Mouse (Mus musculus) adrenal gland, postnatal 4 days (tissue): ENCODE data around the gene Rnf185. TPM values are rescaled to one million over a fixed set of nuclear protein-coding genes. Genes with fewer than 3 reads are reported as not detected.

Experiments used
- DNase-seq, 2 experiments: peaks; one replicate each; pipeline ENCODE4 v3.0.0; 2021 to 2022; ENCODE audit warnings: low spot score in 2 of 2, mixed read lengths in 2 of 2
- long read RNA-seq, 2 experiments: library from polyadenylated mRNA; stranded (forward); transcript quantifications; one replicate each; pipeline ENCODE4 v2.0.0; 2021
- total RNA-seq, 2 experiments: library from RNA; stranded (reverse); gene quantifications; 2 replicates each; pipeline ENCODE4 v1.2.3; 2021

Gene Rnf185
- 10 to 100 TPM; 33.7 to 35.6 TPM for total RNA-seq
- long read RNA-seq, experiment 1, transcript Rnf185-202 (7 exons, 2,787 nt), result major isoform, 22 of 27 reads
- long read RNA-seq, experiment 1, partial matches to known transcripts, result 0 of 27 reads
- long read RNA-seq, experiment 1, other reads (novel, unspliced or antisense), result 4 of 27 reads
- long read RNA-seq, experiment 2, transcript Rnf185-202 (7 exons, 2,787 nt), result major isoform, 31 of 58 reads
- long read RNA-seq, experiment 2, partial matches to known transcripts, result 3 of 58 reads
- long read RNA-seq, experiment 2, other reads (novel, unspliced or antisense), result 23 of 58 reads

DNA sequence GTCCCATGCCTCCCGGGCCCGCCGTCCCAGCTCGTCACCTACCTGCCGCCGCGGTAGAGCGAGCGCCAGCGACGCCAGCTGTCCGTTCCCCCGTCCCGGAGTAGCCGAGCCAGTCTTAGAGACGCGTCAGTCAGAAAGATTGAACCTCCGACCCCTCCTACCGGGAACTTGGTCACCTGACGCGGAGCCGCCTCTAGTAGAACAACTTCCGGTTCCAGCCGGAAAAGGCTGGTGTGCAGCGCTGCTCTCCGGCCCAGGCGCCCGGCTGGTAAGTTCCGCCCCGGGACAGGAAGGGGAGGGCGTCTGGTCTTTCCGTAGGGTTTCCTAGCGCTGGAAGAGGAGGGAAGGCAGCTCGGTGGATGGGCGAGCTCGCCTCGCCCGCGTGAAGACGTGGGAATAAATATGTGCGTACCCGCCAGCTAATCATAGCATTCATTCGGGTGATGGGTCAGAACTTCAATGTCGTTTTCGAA, at the start of gene Rnf185:
TSS of gene Rnf185 (minus strand) at position 197 of the 473 bp plus-strand sequence.
- DNase-seq, result peak; percentile 70 to 86

DNA sequence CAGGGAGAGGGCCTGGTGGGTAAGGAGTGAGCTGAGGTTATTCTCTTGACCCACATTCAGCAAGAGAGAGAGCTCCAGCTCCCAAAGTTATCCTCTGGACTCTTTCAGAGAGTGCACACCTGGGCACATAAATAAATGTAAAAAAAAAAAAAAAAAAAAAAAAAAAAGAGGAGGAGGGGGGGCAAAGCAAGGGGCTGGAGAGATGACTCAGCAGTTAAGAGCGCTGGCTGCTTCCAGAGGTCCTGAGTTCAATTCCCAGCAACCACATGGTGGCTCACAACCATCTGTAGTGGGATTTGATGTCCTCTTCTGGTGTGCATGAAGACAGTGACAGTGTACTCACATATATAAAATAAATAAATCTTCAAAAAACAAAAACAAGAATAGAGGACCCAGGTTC, 45.1 kb upstream of the Rnf185 start:
- no peak for DNase-seq

DNA sequence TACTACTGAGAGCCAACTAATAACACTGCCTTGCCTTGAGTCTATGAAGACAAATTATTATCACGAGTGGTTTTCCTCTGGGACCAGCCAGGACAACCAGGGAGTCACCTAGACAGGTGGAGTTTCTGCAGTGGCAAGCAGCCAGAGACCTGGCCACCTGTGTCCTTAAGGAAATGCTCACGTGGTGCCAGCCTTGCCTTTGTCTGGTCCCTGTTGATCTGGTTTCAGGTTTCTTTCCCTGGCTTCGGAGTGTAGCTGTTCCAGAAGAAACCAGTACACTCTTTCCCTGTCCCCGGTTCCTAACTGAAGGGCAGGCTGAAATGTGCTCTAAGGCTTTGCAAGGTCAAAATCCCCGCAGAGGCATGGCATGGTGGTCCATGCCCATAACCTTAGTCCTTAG, 44.6 kb upstream of the Rnf185 start:
- DNase-seq, result no peak

DNA sequence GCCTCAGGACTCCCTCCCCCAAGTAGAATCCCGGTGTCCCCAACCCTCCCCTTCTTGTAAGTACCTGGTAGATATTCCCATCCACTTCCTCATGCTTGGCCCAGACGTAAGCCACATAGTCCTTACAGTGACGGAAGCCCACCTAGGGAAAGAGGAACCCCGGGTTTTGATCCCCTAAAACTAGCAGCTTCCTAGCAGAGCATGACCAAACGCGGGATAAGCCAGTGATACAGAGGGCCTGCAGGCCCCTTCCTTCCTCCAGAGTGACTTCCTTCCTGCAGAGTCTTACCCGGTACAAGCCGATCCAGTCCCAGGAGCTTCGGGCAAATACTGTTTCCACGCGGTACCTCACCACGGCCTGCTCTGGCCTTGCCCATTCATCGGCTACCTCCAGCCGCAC, 43.3 kb upstream of the Rnf185 start:
- no peak for DNase-seq

DNA sequence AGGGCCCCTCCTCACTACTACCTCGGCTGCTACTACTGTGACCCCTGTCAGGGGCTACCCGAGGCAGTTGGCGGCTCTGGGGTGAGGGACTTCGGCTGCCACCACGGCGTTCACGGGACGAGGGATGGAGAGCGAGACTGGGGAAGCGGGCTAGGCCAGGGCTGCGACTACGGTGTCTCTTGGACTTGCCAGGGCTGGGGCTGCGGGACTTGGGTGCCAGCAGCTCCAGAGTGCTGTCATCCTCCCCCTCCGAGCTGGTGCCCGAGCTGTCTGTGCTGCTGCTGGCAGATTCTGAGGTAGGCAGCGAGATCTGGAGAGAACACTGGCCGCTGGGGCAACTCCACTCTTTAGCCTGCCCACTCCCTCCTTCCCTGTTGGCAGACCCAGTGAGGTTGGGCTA, 42.7 kb upstream of the Rnf185 start:
- DNase-seq, result no peak

DNA sequence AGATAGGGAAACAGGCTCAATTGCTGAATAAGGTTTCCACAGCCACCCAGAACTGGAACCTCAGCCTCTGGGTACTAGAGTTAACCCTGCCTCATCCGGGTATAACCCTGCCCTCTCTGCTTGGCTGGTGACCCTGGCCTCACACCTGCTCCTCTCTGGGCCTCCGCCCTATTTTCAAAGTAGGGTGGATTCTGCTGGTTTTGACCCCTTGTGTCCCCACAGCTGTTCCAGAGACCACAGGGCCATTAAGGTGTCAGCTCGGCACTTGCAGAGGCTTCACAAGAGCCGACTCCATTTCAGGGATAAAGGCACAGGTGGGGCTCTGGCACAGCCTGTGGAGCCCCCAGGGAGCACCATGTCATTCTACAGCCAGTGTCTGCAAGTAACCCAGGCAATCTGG, 40.6 kb upstream of the Rnf185 start:
- no peak for DNase-seq

DNA sequence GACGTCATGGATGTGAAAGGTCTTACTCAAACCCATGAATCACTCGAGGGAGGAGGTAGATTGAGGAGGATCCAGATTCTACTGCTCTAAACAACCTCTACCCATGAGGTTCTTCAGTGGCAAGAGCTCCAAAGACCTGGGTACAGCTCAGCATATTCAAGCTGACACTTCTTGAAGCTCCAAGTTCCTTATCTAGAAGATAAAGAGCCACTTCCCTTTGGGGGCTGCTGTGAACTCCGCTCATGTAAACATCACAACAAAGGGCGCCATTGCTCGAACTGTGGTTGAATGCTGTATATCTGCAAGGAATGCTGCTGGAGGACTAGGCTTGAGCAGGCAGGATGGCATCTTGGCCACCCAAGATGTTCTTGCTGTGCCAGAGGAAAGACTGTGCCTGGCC, 36.9 kb upstream of the Rnf185 start:
- no peak for DNase-seq

DNA sequence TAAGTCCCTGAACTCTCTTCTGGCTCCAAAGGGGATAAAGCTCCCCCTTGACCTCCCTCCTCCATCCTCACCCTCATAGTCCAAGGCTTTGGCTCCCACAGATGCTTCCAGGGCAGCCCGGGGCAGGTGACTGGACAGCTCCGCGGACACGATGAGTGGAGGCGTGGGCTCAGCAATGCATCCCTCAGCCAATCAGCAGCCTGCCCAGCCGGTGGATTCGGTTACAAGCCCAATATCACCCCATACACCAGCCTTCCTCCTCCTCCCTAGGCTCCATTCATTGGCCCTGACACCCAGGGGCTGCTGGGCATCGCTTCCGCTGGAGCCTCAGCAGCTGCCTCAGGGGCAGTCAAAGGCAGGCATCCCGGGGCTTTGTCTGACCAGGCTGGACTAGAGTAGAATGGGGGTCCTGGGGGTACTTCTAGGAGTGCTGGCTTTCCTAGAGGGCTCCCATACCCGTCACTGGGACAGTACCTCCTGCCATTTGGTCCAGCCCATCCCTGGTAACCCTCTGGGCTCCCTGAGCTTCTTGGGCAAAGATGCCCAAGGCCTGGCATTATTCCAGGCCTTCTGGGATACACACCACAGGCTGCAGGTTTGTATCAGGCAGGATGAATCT, 35.9 kb upstream of the Rnf185 start, which contains the start of gene Pla2g3:
TSS of gene Pla2g3 (plus strand) at position 333 of the 619 bp plus-strand sequence.
- no peak for DNase-seq

DNA sequence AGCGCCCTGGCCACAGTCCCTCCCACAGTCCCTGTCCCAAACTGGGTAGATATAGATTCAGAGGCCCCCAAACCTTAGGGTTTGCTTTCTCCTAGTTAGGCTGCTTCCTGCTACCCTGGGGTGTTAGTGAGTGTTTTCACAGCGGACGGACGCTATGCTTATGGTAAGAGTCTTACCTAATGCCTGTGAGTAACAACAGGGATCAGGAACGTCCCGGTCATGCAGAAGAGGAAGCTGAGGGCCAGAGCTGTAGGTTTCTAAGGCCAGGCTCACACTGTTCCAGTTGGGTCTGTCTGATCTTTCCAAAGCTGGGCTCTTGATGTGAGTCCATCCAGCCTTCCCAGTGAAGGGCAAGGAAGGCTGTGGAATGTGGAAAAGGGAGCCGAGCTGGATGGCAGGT, 34.2 kb upstream of the Rnf185 start:
- DNase-seq, result no peak

DNA sequence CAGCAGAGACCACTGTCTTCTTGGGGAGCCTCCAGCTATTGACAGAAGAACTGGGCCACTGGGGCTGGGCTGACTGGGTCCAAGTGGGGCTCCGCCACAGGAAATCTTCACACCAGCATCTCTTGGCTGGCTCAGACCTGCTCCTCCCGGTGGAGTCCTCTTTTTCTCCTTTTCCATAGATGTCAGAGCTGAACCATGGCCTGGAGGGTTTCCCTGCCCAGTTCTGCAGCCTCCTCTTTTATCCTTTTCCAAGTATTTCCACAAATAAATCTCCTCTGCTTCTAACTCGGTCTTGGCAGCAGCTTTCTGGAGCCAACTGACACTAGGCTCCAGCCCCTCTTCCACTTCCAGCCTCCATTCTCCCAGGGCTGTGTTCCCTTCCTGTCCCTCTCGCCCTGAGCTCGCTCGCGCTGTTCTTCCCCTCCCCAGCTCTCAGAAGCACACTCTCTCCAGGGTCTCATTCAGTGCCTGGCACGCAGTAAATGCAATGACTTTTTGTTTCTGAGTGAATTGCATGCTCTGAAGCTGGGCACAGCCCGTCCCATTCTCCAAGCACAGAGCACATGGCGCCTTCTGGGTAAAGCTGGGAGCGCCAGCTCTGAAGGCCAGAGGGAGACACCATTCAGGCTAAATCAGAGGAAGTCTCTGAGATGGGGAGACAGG, 31.9 kb upstream of the Rnf185 start:
- DNase-seq, result no peak

DNA sequence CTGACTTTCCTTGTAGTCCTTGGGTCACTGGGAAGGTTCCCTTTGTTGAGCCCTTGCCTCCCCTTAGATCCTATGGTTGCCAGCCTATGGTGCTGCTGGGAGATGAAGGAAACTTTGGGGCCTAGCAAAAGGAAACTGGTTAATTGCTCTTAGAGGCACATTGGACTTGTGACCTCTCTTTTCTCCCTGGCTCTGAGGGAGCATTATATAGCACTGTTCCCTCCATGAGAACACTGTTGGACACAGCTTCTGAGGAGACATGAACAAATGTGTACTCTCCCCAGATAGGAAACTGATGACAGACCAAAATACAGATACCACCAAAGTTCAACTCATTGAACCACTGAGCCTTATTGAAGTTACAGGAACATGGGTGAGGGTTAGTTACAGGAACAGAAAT, 23.3 kb upstream of the Rnf185 start:
- no peak for DNase-seq

DNA sequence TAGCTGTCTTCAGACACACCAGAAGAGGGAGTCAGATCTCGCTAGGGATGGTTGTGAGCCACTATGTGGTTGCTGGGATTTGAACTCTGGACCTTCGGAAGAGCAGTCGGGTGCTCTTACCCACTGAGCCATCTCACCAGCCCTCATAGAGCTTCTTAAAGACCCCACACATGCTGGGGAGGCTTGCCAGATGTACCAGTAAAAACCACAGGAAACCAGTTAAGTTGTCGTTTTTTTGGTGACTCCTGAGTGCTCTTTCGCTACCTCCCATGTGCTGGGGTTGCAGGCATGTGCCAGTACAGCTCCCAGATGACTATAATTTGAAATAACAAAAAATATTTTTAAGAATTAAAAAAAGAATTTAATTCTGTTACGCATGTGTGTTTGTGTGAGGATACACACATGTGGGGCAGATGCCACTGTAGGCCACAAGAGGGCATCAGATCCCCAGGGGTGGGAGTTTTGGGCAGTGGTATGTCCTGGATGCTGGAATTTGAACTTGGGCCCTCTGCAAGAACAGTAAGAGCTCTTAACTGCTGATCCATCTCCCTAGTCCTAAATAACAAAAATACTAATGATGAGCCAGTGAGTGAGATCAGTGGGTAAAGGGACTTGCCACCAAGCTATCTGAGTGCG, 22.4 kb upstream of the Rnf185 start:
- no peak for DNase-seq

DNA sequence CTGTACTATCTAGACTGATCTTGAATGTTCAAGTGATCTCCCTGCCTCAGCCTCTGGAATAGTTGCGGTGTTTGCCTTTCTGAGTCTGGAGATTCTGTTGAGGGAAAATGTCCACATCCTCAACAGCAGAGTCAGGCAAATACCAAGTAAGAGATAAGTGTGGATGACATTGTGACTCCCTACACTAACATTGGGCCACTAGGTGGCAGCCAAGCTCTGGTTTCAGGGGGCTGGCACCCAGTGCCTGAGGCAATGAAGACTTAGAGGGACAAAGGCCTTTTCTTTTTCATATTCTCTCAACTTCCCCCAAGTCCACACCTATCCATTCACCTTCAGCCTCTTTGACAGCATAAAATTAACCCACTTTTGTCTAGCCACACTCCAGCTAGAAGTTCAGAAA, 20.3 kb upstream of the Rnf185 start:
- peak; percentile 48 to 78 for DNase-seq

DNA sequence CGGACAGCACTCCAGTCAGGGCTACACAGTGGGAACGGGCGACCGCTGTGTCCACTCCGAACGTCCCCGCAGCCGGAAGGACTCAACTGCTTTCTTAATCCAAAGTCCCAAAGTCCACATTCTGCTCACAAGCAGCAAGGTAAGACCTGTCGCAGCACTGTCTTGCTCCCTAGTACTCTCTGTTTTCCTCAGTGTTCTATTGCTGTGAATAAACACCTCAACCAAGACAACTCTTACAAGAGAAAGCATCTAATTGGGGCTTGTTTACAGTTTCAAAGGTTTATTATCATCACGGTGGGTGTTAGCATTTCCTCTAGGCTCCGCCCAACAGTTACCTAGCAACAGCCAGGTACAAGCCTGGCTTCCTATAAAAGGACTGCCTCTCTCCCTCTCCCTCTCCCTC, 19.3 kb upstream of the Rnf185 start:
- DNase-seq, result no peak

DNA sequence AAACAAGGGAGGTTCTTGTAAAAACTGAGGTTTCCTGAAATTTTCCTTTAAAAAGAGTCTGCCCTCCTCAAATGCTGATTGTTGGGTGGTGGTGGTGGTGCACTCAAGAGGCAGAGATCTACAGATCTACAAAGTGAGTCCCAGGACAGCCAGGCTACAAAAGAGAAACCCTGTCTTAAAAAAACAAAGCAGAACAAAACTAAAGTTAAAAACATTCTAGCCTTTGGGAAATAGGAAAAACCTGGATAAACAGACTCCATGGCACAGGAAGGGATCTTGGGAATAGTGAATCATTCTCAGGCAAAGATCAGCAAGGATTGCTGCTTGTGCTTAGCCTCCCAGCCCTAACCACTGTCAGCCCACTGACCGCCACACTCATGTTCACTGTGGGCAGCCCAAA, 10.7 kb upstream of the Rnf185 start:
- DNase-seq, result no peak

DNA sequence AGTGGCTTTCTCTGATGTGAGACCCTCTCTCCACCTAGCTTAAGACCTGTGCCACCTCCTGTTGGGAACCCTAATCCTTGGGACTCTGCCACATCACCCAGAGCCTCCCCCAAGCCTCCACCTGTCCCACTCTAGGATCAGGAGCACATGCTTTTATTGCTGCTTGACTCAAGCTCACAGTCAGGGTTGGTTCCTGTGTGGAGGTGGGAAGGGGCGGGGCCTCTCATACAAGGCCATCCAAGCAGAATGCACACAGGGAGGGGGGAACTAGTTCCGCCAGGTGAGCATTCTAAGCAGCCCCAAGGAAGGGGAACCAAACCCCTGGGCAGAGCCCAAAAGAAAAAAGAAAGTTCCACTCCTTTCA, 6.9 kb upstream of the Rnf185 start:
- no peak for DNase-seq

DNA sequence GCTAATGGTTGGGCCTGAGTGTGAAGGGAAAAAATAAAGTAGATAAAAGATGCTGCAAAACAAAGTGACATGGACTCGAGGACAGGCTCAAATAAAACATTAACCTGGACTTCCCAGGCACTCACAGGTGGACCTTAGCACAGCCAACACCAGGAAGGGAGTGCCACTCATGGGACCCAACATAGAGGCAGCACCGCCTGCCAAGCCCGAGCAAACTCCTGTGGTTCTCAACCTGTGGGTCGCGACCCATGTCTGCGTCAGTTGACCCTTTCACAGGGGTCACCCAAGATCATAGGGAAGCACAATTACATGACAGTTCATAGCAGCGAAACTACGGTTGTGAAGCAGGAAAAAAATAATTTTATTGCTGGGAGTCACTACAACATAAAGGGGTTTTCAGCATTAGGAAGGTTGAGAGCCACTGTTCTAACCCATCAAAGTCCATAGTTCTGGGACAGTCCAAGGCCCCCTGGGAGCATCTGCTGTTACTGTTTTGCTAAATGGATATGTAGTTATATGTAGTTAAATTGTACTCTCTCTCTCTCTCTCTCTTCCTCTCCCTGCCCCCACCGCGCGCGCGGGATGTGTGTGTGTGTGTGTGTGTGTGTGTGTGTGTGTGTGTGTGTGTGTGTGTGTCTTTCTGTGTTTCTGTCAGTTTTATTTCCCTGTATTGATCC, 6.4 kb upstream of the Rnf185 start:
- no peak for DNase-seq

DNA sequence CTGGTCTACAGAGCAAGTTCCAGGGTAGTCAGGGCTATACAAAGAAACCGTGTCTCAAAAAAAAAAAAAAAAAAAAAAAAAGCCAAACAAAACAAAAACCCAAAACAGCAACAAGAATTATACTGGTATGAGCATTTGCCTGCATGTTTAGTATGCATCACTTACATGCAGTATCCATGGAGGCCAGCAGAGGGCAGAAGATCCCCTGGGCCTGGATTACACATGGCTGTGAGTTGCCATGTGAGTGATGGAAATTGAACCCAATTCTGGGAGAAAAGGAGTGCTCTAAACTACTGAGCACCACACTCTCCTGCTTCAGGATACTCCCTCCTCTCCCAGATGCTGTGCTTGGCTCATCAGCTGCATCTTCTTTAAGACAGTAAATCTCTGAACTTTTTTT, 4.2 kb upstream of the Rnf185 start:
- DNase-seq, result peak in 1 of 2 experiments; percentile 40

DNA sequence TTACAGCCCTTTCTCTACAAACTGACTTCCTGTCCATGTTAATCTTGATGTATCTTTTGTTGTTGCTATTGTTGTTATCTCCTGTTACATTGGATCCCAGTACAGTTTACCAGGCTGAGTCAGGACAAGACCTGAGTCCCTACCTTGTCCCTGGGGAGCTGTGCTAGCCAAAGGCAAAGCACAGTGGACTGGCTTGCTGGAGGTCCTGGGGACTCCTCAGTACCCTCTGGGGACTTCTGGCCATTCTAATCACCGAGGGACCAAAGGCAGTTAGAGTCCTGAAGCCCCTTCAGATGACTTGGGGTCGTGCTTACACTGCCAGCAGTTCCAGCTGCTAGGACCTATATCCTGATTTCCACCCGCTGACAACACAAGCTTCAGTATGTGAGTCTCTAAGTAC, 2.3 kb upstream of the Rnf185 start:
- DNase-seq, result no peak

DNA sequence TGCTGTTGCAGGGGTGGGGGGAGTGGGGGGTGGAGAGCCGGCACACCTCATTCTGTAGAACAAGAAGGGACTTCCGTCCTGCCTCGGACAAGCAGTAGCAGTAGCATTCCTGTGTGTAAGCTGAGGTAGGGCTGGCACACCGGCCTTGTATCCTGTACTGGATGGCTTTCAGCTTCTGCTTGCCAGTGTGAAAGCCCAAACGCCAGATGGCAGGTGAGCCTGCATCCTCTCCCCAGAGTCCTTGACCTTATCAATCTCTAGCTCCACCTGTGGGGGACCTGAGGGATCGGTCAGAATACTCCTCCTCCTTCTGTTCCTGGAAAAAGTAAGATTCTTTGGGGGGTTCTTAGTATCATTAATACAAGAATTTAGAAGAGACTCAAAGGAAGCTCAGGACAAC, 1.3 kb upstream of the Rnf185 start:
- no peak for DNase-seq

DNA sequence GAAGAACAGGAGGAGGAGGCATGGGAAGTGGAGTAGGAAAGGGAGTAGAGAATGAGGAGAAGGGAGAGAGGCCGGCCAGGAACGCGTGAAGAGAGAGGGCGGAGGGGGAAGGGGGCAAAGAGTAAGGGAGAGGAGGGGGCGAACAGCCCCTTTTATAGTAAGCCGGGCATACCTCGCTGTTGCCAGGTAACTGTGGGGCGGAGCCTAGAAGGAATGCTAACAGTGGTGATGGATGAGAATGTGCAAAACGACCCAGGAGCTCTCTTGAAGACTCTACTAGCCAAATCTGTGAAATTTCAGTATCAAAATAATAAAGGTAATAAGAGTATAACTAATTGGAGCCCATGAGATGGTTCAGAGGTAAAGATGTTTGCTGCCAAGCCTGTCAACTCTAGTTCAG, 606 bp upstream of the Rnf185 start:
- no peak for DNase-seq
